Mouse (Mus musculus) E14TG2a.4 (cell line): Measurements from ENCODE around the gene Ndfip2.

Source experiments
- CTCF ChIP-seq: conservative IDR thresholded peaks from 2 replicates; pipeline ENCODE4 v1.5.1; 2014; ENCODE audit warnings: low read length
- NANOG ChIP-seq: IDR thresholded peaks from 2 replicates; pipeline ENCODE4 v1.6.1; 2014; ENCODE audit warnings: borderline replicate concordance, low read length, mixed read lengths

- TF ChIP-seq CTCF (no peak), NANOG (no peak)
These were observed 8.7 kb downstream of the Ndfip2 start for GRCm38 (mm10) chr14:105267095-105267494.
